Mouse (Mus musculus) left cerebral cortex, postnatal 36 days (tissue): ENCODE data around the gene Ghdc. TPM values are rescaled to one million over a fixed set of nuclear protein-coding genes. Genes with fewer than 3 reads are reported as not detected.

Experiments used
- DNase-seq, 2 experiments: peaks; one replicate each; pipeline ENCODE4 v3.0.0; 2021 to 2022; ENCODE audit warnings: low spot score in 2 of 2, mixed read lengths in 1 of 2
- intact Hi-C: fragments of 180-260 bp; cut with DNase I; formaldehyde crosslinking; loops from one replicate; pipeline ENCODE4 v1.15.1; 2025
- total RNA-seq, 2 experiments: library from RNA; stranded (reverse); gene quantifications; 2 replicates each; pipeline ENCODE4 v1.2.3; 2021

Gene Ghdc
- total RNA-seq, 2 experiments from 2014 or later = 6.6 to 8.0 TPM

- intact Hi-C loops = no loop called here
- DNase-seq = no peak
Observed at GRCm38 (mm10) chr11:100785774-100786173, 15.0 kb upstream of the Ghdc start.

- intact Hi-C loops = no loop called here
- no peak for DNase-seq
Observed at GRCm38 (mm10) chr11:100784286-100784685, 13.5 kb upstream of the Ghdc start.

- DNase-seq = no peak
- intact Hi-C loops = no loop called here
Observed at GRCm38 (mm10) chr11:100782568-100782967, 11.8 kb upstream of the Ghdc start.

GRCm38 (mm10) chr11:100781763-100782475 lies 11.2 kb upstream of the Ghdc start:
- DNase-seq = no peak
- intact Hi-C loops = no loop called here

GRCm38 (mm10) chr11:100780247-100780646 lies 9.5 kb upstream of the Ghdc start:
- intact Hi-C loops = no loop called here
- no peak for DNase-seq

- DNase-seq = no peak
- intact Hi-C loops = no loop called here
Observed at GRCm38 (mm10) chr11:100778069-100778468, 7.3 kb upstream of the Ghdc start.

- intact Hi-C loops = no loop called here
- DNase-seq = no peak
Observed at GRCm38 (mm10) chr11:100775921-100776320, 5.2 kb upstream of the Ghdc start.

- intact Hi-C loops = no loop called here
- no peak for DNase-seq
Observed at GRCm38 (mm10) chr11:100774261-100774660, 3.5 kb upstream of the Ghdc start.

- DNase-seq = no peak
- intact Hi-C loops = no loop called here
Observed at GRCm38 (mm10) chr11:100769980-100770379, 777 bp downstream of the Ghdc start.

- intact Hi-C loops = no loop called here
- no peak for DNase-seq
Observed at GRCm38 (mm10) chr11:100767871-100768270, 2.9 kb downstream of the Ghdc start.

- no peak for DNase-seq
- intact Hi-C loops = no loop called here
Observed at GRCm38 (mm10) chr11:100766726-100767125, 4.0 kb downstream of the Ghdc start.

- DNase-seq = no peak
- intact Hi-C loops = loop anchor here (5.0 kb wide), 2 partner anchors 191 to 194 kb away; partner anchors contain the start of gene Cnp
Observed at GRCm38 (mm10) chr11:100762831-100763230, 7.9 kb downstream of the Ghdc start, which contains the start of gene Hcrt. Gene Hcrt, minus strand, starts transcription at chr11:100762931.

- peak; percentile 90 to 93 for DNase-seq
- intact Hi-C loops = loop anchor here (2.0 to 5.0 kb wide), 3 partner anchors 47 to 196 kb away; partner anchors contain the start of gene Cnp
Observed at GRCm38 (mm10) chr11:100761547-100762045, 9.2 kb downstream of the Ghdc start.

- peak; percentile 89 to 91 for DNase-seq
- intact Hi-C loops = loop anchor here (2.0 to 5.0 kb wide), 3 partner anchors 45 to 198 kb away; partner anchors contain the start of gene Cnp
Observed at GRCm38 (mm10) chr11:100759611-100760233, 11.0 kb downstream of the Ghdc start, which contains the start of gene Kcnh4. Gene Kcnh4, minus strand, starts transcription at chr11:100759942.

GRCm38 (mm10) chr11:100758707-100759610 lies 11.8 kb downstream of the Ghdc start:
- intact Hi-C loops = no loop called here
- DNase-seq = no peak

- no peak for DNase-seq
- intact Hi-C loops = no loop called here
Observed at GRCm38 (mm10) chr11:100757566-100757965, 13.2 kb downstream of the Ghdc start.

GRCm38 (mm10) chr11:100756476-100756875 lies 14.3 kb downstream of the Ghdc start:
- intact Hi-C loops = no loop called here

GRCm38 (mm10) chr11:100754693-100755057 lies 16.1 kb downstream of the Ghdc start:
- intact Hi-C loops = no loop called here
- DNase-seq = peak in 1 of 2 experiments; percentile 61

More at GRCm38 (mm10) chr11:100756476-100756875, 14.3 kb downstream of the Ghdc start:
- DNase-seq = no peak

- peak; percentile 81 to 86 for DNase-seq
- intact Hi-C loops = no loop called here
Observed at GRCm38 (mm10) chr11:100754021-100754692, 16.6 kb downstream of the Ghdc start.
